Mouse (Mus musculus) erythroblast, embryonic 14.5 days (primary cell): Measurements from ENCODE around the gene Crtc1.

Experiments used
- GATA1 ChIP-seq: IDR thresholded peaks from 2 replicates; pipeline ENCODE4 v1.6.1; 2012; ENCODE audit warnings: low read length, inconsistent platforms, mixed read lengths
- TAL1 ChIP-seq: IDR thresholded peaks from 3 replicates; pipeline ENCODE4 v1.6.1; 2012; ENCODE audit warnings: low read length, inconsistent platforms, mixed read lengths

GRCm38 (mm10) chr8:70463306-70463705 lies 23.9 kb upstream of the Crtc1 start:
- no peak for TF ChIP-seq TAL1
- no peak for TF ChIP-seq GATA1
